Mouse (Mus musculus) heart, embryonic 15.5 days (tissue): ENCODE results near the gene Stx8. TPM values are rescaled to one million over a fixed set of nuclear protein-coding genes. Genes with fewer than 3 reads are reported as not detected.

Source experiments
- ATAC-seq: fragments of 200-750 bp; cut with Nextera tagmentation; replicated peaks from 2 replicates; pipeline ENCODE4 v1.8.0; 2017; ENCODE audit warnings: low read depth, moderate TSS enrichment; ENCODE audit not compliant: insufficient number of reproducible peaks, insufficient read depth, low FRiP score
- H3K27ac ChIP-seq: fragments of 300-500 bp; sonication (generic); 2 replicates; pipeline ENCODE4 v1.5.1; 2015; ENCODE audit warnings: mild to moderate bottlenecking, inconsistent platforms
- H3K27me3 ChIP-seq: fragments of 300-500 bp; sonication (generic); 2 replicates; pipeline ENCODE4 v1.6.1; 2015; ENCODE audit warnings: inconsistent platforms
- H3K36me3 ChIP-seq: fragments of 300-500 bp; sonication (generic); 2 replicates; pipeline ENCODE4 v1.6.1; 2015; ENCODE audit warnings: mild to moderate bottlenecking, inconsistent platforms
- H3K4me1 ChIP-seq: fragments of 300-500 bp; sonication (generic); replicated peaks from 2 replicates; pipeline ENCODE4 v1.6.1; 2015; ENCODE audit warnings: inconsistent platforms
- H3K4me2 ChIP-seq: fragments of 300-500 bp; sonication (generic); 2 replicates; pipeline ENCODE4 v1.6.1; 2015; ENCODE audit warnings: inconsistent platforms, mild to moderate bottlenecking, moderate library complexity
- H3K4me3 ChIP-seq: fragments of 300-500 bp; sonication (generic); 2 replicates; pipeline ENCODE4 v1.5.1; 2015; ENCODE audit warnings: mild to moderate bottlenecking, inconsistent platforms
- H3K9ac ChIP-seq: fragments of 300-500 bp; sonication (generic); 2 replicates; pipeline ENCODE4 v1.6.1; 2015; ENCODE audit warnings: mild to moderate bottlenecking, inconsistent platforms
- H3K9me3 ChIP-seq: fragments of 300-500 bp; sonication (generic); replicated peaks from 2 replicates; pipeline ENCODE4 v1.6.1; 2016; ENCODE audit warnings: inconsistent platforms
- WGBS: fragments of 180-500 bp; shearing (Covaris S2); methylation state at CpG from one replicate; pipeline ENCODE4 v1.1.7; 2015; ENCODE audit warnings: mixed read lengths; 5-methylcytosine and 5-hydroxymethylcytosine counted together
- polyA plus RNA-seq: library from polyadenylated mRNA; unstranded; fragments of >200 nt; fragmentation: Nextera tagmentation; extraction: Ambion mirVana; gene quantifications from 2 replicates; pipeline ENCODE4 v1.2.1, GENCODE M21; 2015

The Stx8 gene
- polyA plus RNA-seq, 1 experiment from 2014 or later = 61.7 TPM

GRCm38 (mm10) chr11:68067806-68068205 lies 101.8 kb downstream of the Stx8 start:
- Histone ChIP-seq H3K4me3 (no peak overlapping the region), H3K9ac (no peak overlapping the region), H3K9me3 (no peaks in the 10 kb centered on the region), H3K4me1 (peaks cover 3% of the 10 kb centered on the region), H3K36me3 (no peaks in the 10 kb centered on the region), H3K27me3 (no peaks in the 10 kb centered on the region), H3K4me2 (no peak overlapping the region), H3K27ac (no peak overlapping the region)
- 80% methylated on average over 10 of the region's 10 CpGs for WGBS
- ATAC-seq = no peak

GRCm38 (mm10) chr11:68070086-68070485 lies 104.1 kb downstream of the Stx8 start:
- no peak overlapping the region for H3K4me3 ChIP-seq
- H3K9me3 ChIP-seq = no peaks in the 10 kb centered on the region
- peaks cover 9% of the 10 kb centered on the region for H3K4me1 ChIP-seq
- ATAC-seq = no peak
- no peaks in the 10 kb centered on the region for H3K27me3 ChIP-seq
- WGBS = 80% methylated on average over 3 of the region's 3 CpGs
- H3K9ac ChIP-seq = no peak overlapping the region
- no peaks in the 10 kb centered on the region for H3K36me3 ChIP-seq
- no peak overlapping the region for H3K27ac ChIP-seq
- H3K4me2 ChIP-seq = no peak overlapping the region

- WGBS = 51% methylated on average over 5 of the region's 5 CpGs
- H3K9ac ChIP-seq = no peak overlapping the region
- ATAC-seq = no peak
- H3K4me2 ChIP-seq = no peak overlapping the region
- H3K9me3 ChIP-seq = no peaks in the 10 kb centered on the region
- no peaks in the 10 kb centered on the region for H3K36me3 ChIP-seq
- no peak overlapping the region for H3K27ac ChIP-seq
- H3K4me1 ChIP-seq = peaks cover 9% of the 10 kb centered on the region
- no peaks in the 10 kb centered on the region for H3K27me3 ChIP-seq
- no peak overlapping the region for H3K4me3 ChIP-seq
Measured at GRCm38 (mm10) chr11:68071836-68072235, 105.8 kb downstream of the Stx8 start.

GRCm38 (mm10) chr11:68072597-68073210 lies 106.7 kb downstream of the Stx8 start:
- H3K4me1 ChIP-seq = peaks cover 9% of the 10 kb centered on the region
- ATAC-seq = no peak
- H3K9me3 ChIP-seq = no peaks in the 10 kb centered on the region
- H3K27ac ChIP-seq = no peak overlapping the region
- H3K9ac ChIP-seq = no peak overlapping the region
- H3K36me3 ChIP-seq = no peaks in the 10 kb centered on the region
- no peak overlapping the region for H3K4me3 ChIP-seq
- WGBS = 62% methylated on average over 11 of the region's 11 CpGs
- no peak overlapping the region for H3K4me2 ChIP-seq
- no peaks in the 10 kb centered on the region for H3K27me3 ChIP-seq

GRCm38 (mm10) chr11:68074686-68075085 lies 108.7 kb downstream of the Stx8 start:
- H3K4me1 ChIP-seq = peaks cover 9% of the 10 kb centered on the region
- no peak overlapping the region for H3K4me3 ChIP-seq
- ATAC-seq = no peak
- no peak overlapping the region for H3K4me2 ChIP-seq
- 44% methylated on average over 5 of the region's 5 CpGs for WGBS
- H3K9ac ChIP-seq = no peak overlapping the region
- H3K36me3 ChIP-seq = no peaks in the 10 kb centered on the region
- no peaks in the 10 kb centered on the region for H3K27me3 ChIP-seq
- H3K9me3 ChIP-seq = no peaks in the 10 kb centered on the region
- H3K27ac ChIP-seq = no peak overlapping the region

- Histone ChIP-seq H3K36me3 (no peaks in the 10 kb centered on the region), H3K27me3 (no peaks in the 10 kb centered on the region), H3K4me2 (no peak overlapping the region), H3K9me3 (no peaks in the 10 kb centered on the region), H3K4me3 (no peak overlapping the region), H3K9ac (no peak overlapping the region), H3K27ac (no peak overlapping the region), H3K4me1 (peaks cover 9% of the 10 kb centered on the region)
- 64% methylated on average over 2 of the region's 2 CpGs for WGBS
- no peak for ATAC-seq
Measured at GRCm38 (mm10) chr11:68075331-68075730, 109.3 kb downstream of the Stx8 start.

- H3K27ac ChIP-seq = no peak overlapping the region
Measured at GRCm38 (mm10) chr11:68079756-68080155, 113.8 kb downstream of the Stx8 start.

GRCm38 (mm10) chr11:68080999-68081398 lies 115.0 kb downstream of the Stx8 start:
- no peaks in the 10 kb centered on the region for H3K27me3 ChIP-seq
- H3K9ac ChIP-seq = no peak overlapping the region
- whole genome bisulfite sequencing = 81% methylated on average over 2 of the region's 2 CpGs
- H3K4me2 ChIP-seq = no peak overlapping the region
- no peak overlapping the region for H3K4me3 ChIP-seq
- no peaks in the 10 kb centered on the region for H3K4me1 ChIP-seq
- no peaks in the 10 kb centered on the region for H3K36me3 ChIP-seq
- no peak overlapping the region for H3K27ac ChIP-seq
- no peak for ATAC-seq
- no peaks in the 10 kb centered on the region for H3K9me3 ChIP-seq

More at GRCm38 (mm10) chr11:68079756-68080155, 113.8 kb downstream of the Stx8 start:
- Histone ChIP-seq H3K27me3 (no peaks in the 10 kb centered on the region), H3K36me3 (no peaks in the 10 kb centered on the region), H3K4me1 (no peaks in the 10 kb centered on the region), H3K9ac (no peak overlapping the region), H3K4me3 (no peak overlapping the region), H3K9me3 (no peaks in the 10 kb centered on the region), H3K4me2 (no peak overlapping the region)
- 91% methylated on average over 2 of the region's 2 CpGs for WGBS
- ATAC-seq = no peak

- no peak for ATAC-seq
- H3K4me1 ChIP-seq = 0 out of 2 replicates have a peak, but pooled peaks cover 3% of the 10 kb centered on the region
- 85% methylated on average over 12 of the region's 12 CpGs for WGBS
- H3K4me3 ChIP-seq = no peak overlapping the region
- no peaks in the 10 kb centered on the region for H3K27me3 ChIP-seq
- H3K36me3 ChIP-seq = no peaks in the 10 kb centered on the region
- H3K9me3 ChIP-seq = no peaks in the 10 kb centered on the region
- H3K9ac ChIP-seq = no peak overlapping the region
- no peak overlapping the region for H3K4me2 ChIP-seq
- no peak overlapping the region for H3K27ac ChIP-seq
Measured at GRCm38 (mm10) chr11:68082756-68083155, 116.8 kb downstream of the Stx8 start.

GRCm38 (mm10) chr11:68083562-68083961 lies 117.6 kb downstream of the Stx8 start:
- H3K27ac ChIP-seq = no peak overlapping the region
- H3K9me3 ChIP-seq = no peaks in the 10 kb centered on the region
- ATAC-seq = no peak
- WGBS = 68% methylated on average over 6 of the region's 6 CpGs
- H3K4me2 ChIP-seq = no peak overlapping the region
- H3K9ac ChIP-seq = no peak overlapping the region
- no peak overlapping the region for H3K4me3 ChIP-seq
- H3K36me3 ChIP-seq = no peaks in the 10 kb centered on the region
- no peaks in the 10 kb centered on the region for H3K27me3 ChIP-seq
- 0 out of 2 replicates have a peak, but pooled peaks cover 3% of the 10 kb centered on the region for H3K4me1 ChIP-seq

GRCm38 (mm10) chr11:68086221-68086620 lies 120.2 kb downstream of the Stx8 start:
- Histone ChIP-seq H3K4me3 (no peak overlapping the region), H3K4me2 (no peak overlapping the region), H3K27ac (no peak overlapping the region), H3K9me3 (no peaks in the 10 kb centered on the region), H3K4me1 (peaks cover 11% of the 10 kb centered on the region), H3K9ac (no peak overlapping the region), H3K36me3 (no peaks in the 10 kb centered on the region), H3K27me3 (no peaks in the 10 kb centered on the region)
- 78% methylated on average over 9 of the region's 9 CpGs for WGBS
- no peak for ATAC-seq

- Histone ChIP-seq H3K9ac (no peak overlapping the region), H3K27ac (0 out of 2 replicates have a peak overlapping the region, but pooled peaks have one; percentile 6), H3K4me2 (peak overlapping the region; percentile 7; the same call in 1 of the 2 replicates), H3K4me3 (no peak overlapping the region), H3K9me3 (no peaks in the 10 kb centered on the region), H3K36me3 (no peaks in the 10 kb centered on the region), H3K4me1 (peaks cover 11% of the 10 kb centered on the region), H3K27me3 (no peaks in the 10 kb centered on the region)
- 59% methylated on average over 9 of the region's 9 CpGs for WGBS
- ATAC-seq = no peak
Measured at GRCm38 (mm10) chr11:68089426-68089825, 123.4 kb downstream of the Stx8 start.
